Mouse (Mus musculus) liver, adult 2 months (tissue): Measurements from ENCODE around the gene Pole4. TPM values are rescaled to one million over a fixed set of nuclear protein-coding genes. Genes with fewer than 3 reads are reported as not detected.
"Not testable (repeated sequence)": the region's sequence is repeated elsewhere in the genome, so short reads cannot be mapped to it uniquely, and the experiment has no call there.

Experiments used
- DNase-seq: peaks from one replicate; pipeline ENCODE4 v3.0.0-alpha.2; 2011; ENCODE audit warnings: low read depth, low spot score; ENCODE audit errors: extremely low read depth
- H3K27ac ChIP-seq: fragments of 200-500 bp; replicated peaks from 2 replicates; pipeline ENCODE4 v1.5.1; 2012; ENCODE audit warnings: low read depth, mild to moderate bottlenecking, control low read depth, inconsistent platforms, low read length; ENCODE audit not compliant: insufficient read depth
- H3K27me3 ChIP-seq: fragments of 200-500 bp; 2 replicates; pipeline ENCODE4 v1.6.1; 2012; ENCODE audit warnings: mild to moderate bottlenecking, moderate library complexity, low read length, inconsistent platforms; ENCODE audit not compliant: control insufficient read depth, insufficient read depth
- H3K36me3 ChIP-seq: fragments of 200-500 bp; 2 replicates; pipeline ENCODE4 v1.6.1; 2012; ENCODE audit warnings: low read length, inconsistent platforms; ENCODE audit not compliant: control insufficient read depth, insufficient read depth
- H3K4me1 ChIP-seq: fragments of 200-500 bp; 2 replicates; pipeline ENCODE4 v1.6.1; 2011; ENCODE audit warnings: low read length; ENCODE audit not compliant: control insufficient read depth, insufficient read depth
- H3K4me3 ChIP-seq: fragments of 200-500 bp; 2 replicates; pipeline ENCODE4 v1.5.1; 2011; ENCODE audit warnings: low read depth, mild to moderate bottlenecking, control low read depth, low read length, moderate library complexity; ENCODE audit not compliant: insufficient read depth
- H3K79me2 ChIP-seq: fragments of 200-500 bp; 2 replicates; pipeline ENCODE4 v1.6.1; 2012; ENCODE audit warnings: inconsistent platforms, mild to moderate bottlenecking, low read length, moderate library complexity; ENCODE audit not compliant: control insufficient read depth, insufficient read depth
- H3K9ac ChIP-seq: fragments of 200-500 bp; 2 replicates; pipeline ENCODE4 v1.6.1; 2012; ENCODE audit warnings: low read depth, mild to moderate bottlenecking, control low read depth, inconsistent platforms, low read length
- CTCF ChIP-seq: fragments of 200-500 bp; IDR thresholded peaks from 2 replicates; pipeline ENCODE4 v1.5.1; 2011; ENCODE audit warnings: low read depth, low read length, control low read depth
- POLR2A ChIP-seq: fragments of 200-500 bp; IDR thresholded peaks from 2 replicates; pipeline ENCODE4 v1.6.1; 2011; ENCODE audit warnings: low read length, control low read depth; ENCODE audit not compliant: insufficient read depth; ENCODE audit errors: extremely low read depth
- WGBS: fragments of 180-500 bp; shearing (Covaris S2); methylation state at CpG from one replicate; pipeline ENCODE4 v1.1.7; 2018; 5-methylcytosine and 5-hydroxymethylcytosine counted together
- polyA plus RNA-seq: library from polyadenylated mRNA; depleted of rRNA; stranded (reverse); fragments of >200 nt; gene quantifications from 2 replicates; pipeline ENCODE4 v1.2.3, GENCODE M21; 2012
- total RNA-seq: library from RNA; depleted of rRNA; stranded (reverse); fragments of >200 nt; gene quantifications from 2 replicates; pipeline ENCODE4 v1.2.3, GENCODE M21; 2014

Gene Pole4
- total and polyA plus RNA-seq, 2 experiments: 12.2 to 23.7 TPM

GRCm38 (mm10) chr6:82640046-82640445, 65.1 kb downstream of the Pole4 start:
- TF ChIP-seq POLR2A: no peak
- TF ChIP-seq CTCF: no peak
- Histone ChIP-seq H3K4me1 (no peaks in the 10 kb centered on the region), H3K79me2 (no peaks in the 10 kb centered on the region), H3K4me3 (no peak overlapping the region), H3K27ac (no peak overlapping the region), H3K27me3 (no peaks in the 10 kb centered on the region), H3K9ac (no peak overlapping the region), H3K36me3 (no peaks in the 10 kb centered on the region; the same call in 1 of the 2 replicates)
- no peak for DNase-seq
- 91% methylated on average over 4 of the region's 4 CpGs for WGBS

GRCm38 (mm10) chr6:82625331-82625730, 79.8 kb downstream of the Pole4 start:
- 96% methylated on average over 7 of the region's 8 CpGs for WGBS
- not testable (repeated sequence) for H3K27ac ChIP-seq, H3K79me2 ChIP-seq

GRCm38 (mm10) chr6:82613201-82613600, 92.0 kb downstream of the Pole4 start:
- Histone ChIP-seq H3K79me2 (no peaks in the 10 kb centered on the region), H3K27ac (no peak overlapping the region), H3K4me3 (no peak overlapping the region), H3K9ac (no peak overlapping the region), H3K4me1 (no peaks in the 10 kb centered on the region), H3K36me3 (no peaks in the 10 kb centered on the region), H3K27me3 (no peaks in the 10 kb centered on the region)
- no peak for DNase-seq
- WGBS: 74% methylated on average over 4 of the region's 4 CpGs
- no peak for TF ChIP-seq CTCF
- TF ChIP-seq POLR2A: no peak

More at GRCm38 (mm10) chr6:82625331-82625730, 79.8 kb downstream of the Pole4 start:
- not testable (repeated sequence) for H3K9ac ChIP-seq, H3K4me1 ChIP-seq, H3K4me3 ChIP-seq, H3K27me3 ChIP-seq, H3K36me3 ChIP-seq, DNase-seq

DNA sequence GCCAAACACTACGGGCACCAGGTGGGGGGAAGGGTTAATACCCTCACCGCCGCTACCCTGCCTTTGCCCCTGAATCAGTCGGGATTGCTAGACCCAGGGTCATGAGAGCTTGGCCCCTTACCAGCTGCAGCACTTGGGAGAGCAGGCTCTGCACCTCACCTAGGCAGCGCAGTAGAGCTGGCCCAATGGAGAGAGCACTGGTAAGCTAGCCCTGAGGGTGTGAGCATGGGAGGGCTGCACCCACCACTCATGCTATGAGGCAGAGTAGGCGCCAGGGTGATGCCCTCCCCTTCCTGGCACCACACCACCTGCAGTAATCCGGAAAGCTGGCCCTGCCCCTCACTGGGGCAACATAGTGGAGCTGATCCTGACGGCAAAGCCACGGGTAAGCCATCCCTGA, 94.1 kb downstream of the Pole4 start:
- 83% methylated on average over 9 of the region's 9 CpGs for WGBS
- Histone ChIP-seq H3K9ac (no peak overlapping the region), H3K27ac (no peak overlapping the region), H3K27me3 (no peaks in the 10 kb centered on the region), H3K4me3 (no peak overlapping the region), H3K4me1 (no peaks in the 10 kb centered on the region), H3K36me3 (no peaks in the 10 kb centered on the region), H3K79me2 (no peaks in the 10 kb centered on the region)
- DNase-seq: no peak
- TF ChIP-seq POLR2A: no peak
- TF ChIP-seq CTCF: no peak

- H3K4me1 ChIP-seq: no peaks in the 10 kb centered on the region
- H3K79me2 ChIP-seq: no peaks in the 10 kb centered on the region
- H3K27me3 ChIP-seq: no peaks in the 10 kb centered on the region
- no peak overlapping the region for H3K9ac ChIP-seq
- no peak for DNase-seq
- no peak for TF ChIP-seq CTCF
- TF ChIP-seq POLR2A: no peak
- WGBS: 82% methylated on average over 7 of the region's 7 CpGs
- H3K4me3 ChIP-seq: no peak overlapping the region
- H3K27ac ChIP-seq: no peak overlapping the region
- no peaks in the 10 kb centered on the region for H3K36me3 ChIP-seq
Measured at GRCm38 (mm10) chr6:82609339-82609926, 95.7 kb downstream of the Pole4 start.

- Histone ChIP-seq H3K27me3 (no peaks in the 10 kb centered on the region), H3K4me1 (no peaks in the 10 kb centered on the region), H3K79me2 (no peaks in the 10 kb centered on the region), H3K4me3 (no peak overlapping the region), H3K27ac (no peak overlapping the region), H3K36me3 (no peaks in the 10 kb centered on the region), H3K9ac (no peak overlapping the region)
- WGBS: 97% methylated on average over 4 of the region's 4 CpGs
- no peak for DNase-seq
- TF ChIP-seq CTCF: no peak
- no peak for TF ChIP-seq POLR2A
Measured at GRCm38 (mm10) chr6:82608756-82609155, 96.4 kb downstream of the Pole4 start.
